Mouse (Mus musculus): ENCODE data around the gene Zhx3. TPM values are rescaled to one million over a fixed set of nuclear protein-coding genes. Genes with fewer than 3 reads are reported as not detected.

The Zhx3 gene
- polyA plus RNA-seq, 1 experiment from 2014 or later = 11.4 TPM

GRCm38 (mm10) chr2:160887284-160887683 lies 14.5 kb upstream of the Zhx3 start:
- WGBS = 2% methylated on average over 11 of the region's 11 CpGs
- Histone ChIP-seq H3K9ac (ENCODE audit: low read length) (peak overlapping the region; percentile 39), H3K4me1 (replicated peaks; ENCODE audit: control insufficient read depth, insufficient read depth, low read length) (0 out of 2 replicates have a peak, but pooled peaks cover 5% of the 10 kb centered on the region), H3K27ac (ENCODE audit: low read length) (no peak overlapping the region), H3K27me3 (ENCODE audit: control insufficient read depth, insufficient read depth, low read depth, low read length) (no peaks in the 10 kb centered on the region), H3K4me2 (ENCODE audit: low read depth, low read length) (peak overlapping the region; percentile 61), H3K9me3 (ENCODE audit: control insufficient read depth, low read length) (no peaks in the 10 kb centered on the region), H3K36me3 (ENCODE audit: control insufficient read depth, insufficient read depth, low read length) (no peaks in the 10 kb centered on the region), H3K4me3 (ENCODE audit: low read length) (peak overlapping the region; percentile 49)
- peak; percentile 84 for ATAC-seq (ENCODE audit: low read depth)

GRCm38 (mm10) chr2:160886221-160886620 lies 13.4 kb upstream of the Zhx3 start:
- no peaks in the 10 kb centered on the region for H3K27me3 ChIP-seq (ENCODE audit: control insufficient read depth, insufficient read depth, low read depth, low read length)
- H3K4me1 ChIP-seq (replicated peaks; ENCODE audit: control insufficient read depth, insufficient read depth, low read length) = 0 out of 2 replicates have a peak, but pooled peaks cover 5% of the 10 kb centered on the region
- no peak for ATAC-seq (ENCODE audit: low read depth)
- no peak overlapping the region for H3K4me3 ChIP-seq (ENCODE audit: low read length)
- H3K27ac ChIP-seq (ENCODE audit: low read length) = no peak overlapping the region
- H3K36me3 ChIP-seq (ENCODE audit: control insufficient read depth, insufficient read depth, low read length) = no peaks in the 10 kb centered on the region
- H3K4me2 ChIP-seq (ENCODE audit: low read depth, low read length) = no peak overlapping the region
- 73% methylated on average over 3 of the region's 3 CpGs for WGBS
- no peak overlapping the region for H3K9ac ChIP-seq (ENCODE audit: low read length)
- H3K9me3 ChIP-seq (ENCODE audit: control insufficient read depth, low read length) = no peaks in the 10 kb centered on the region

GRCm38 (mm10) chr2:160884830-160885229 lies 12.0 kb upstream of the Zhx3 start:
- WGBS = 22% methylated on average over 2 of the region's 2 CpGs
- no peak for ATAC-seq (ENCODE audit: low read depth)
- H3K27me3 ChIP-seq (ENCODE audit: control insufficient read depth, insufficient read depth, low read depth, low read length) = no peaks in the 10 kb centered on the region
- H3K4me2 ChIP-seq (ENCODE audit: low read depth, low read length) = no peak overlapping the region
- no peak overlapping the region for H3K4me3 ChIP-seq (ENCODE audit: low read length)
- H3K9ac ChIP-seq (ENCODE audit: low read length) = no peak overlapping the region
- no peaks in the 10 kb centered on the region for H3K36me3 ChIP-seq (ENCODE audit: control insufficient read depth, insufficient read depth, low read length)
- peaks cover 9% of the 10 kb centered on the region for H3K4me1 ChIP-seq (replicated peaks; ENCODE audit: control insufficient read depth, insufficient read depth, low read length)
- no peak overlapping the region for H3K27ac ChIP-seq (ENCODE audit: low read length)
- H3K9me3 ChIP-seq (ENCODE audit: control insufficient read depth, low read length) = no peaks in the 10 kb centered on the region

GRCm38 (mm10) chr2:160883912-160884311 lies 11.1 kb upstream of the Zhx3 start:
- no peak overlapping the region for H3K4me3 ChIP-seq (ENCODE audit: low read length)
- no peaks in the 10 kb centered on the region for H3K27me3 ChIP-seq (ENCODE audit: control insufficient read depth, insufficient read depth, low read depth, low read length)
- H3K27ac ChIP-seq (ENCODE audit: low read length) = no peak overlapping the region
- H3K36me3 ChIP-seq (ENCODE audit: control insufficient read depth, insufficient read depth, low read length) = no peaks in the 10 kb centered on the region
- no peaks in the 10 kb centered on the region for H3K9me3 ChIP-seq (ENCODE audit: control insufficient read depth, low read length)
- no peak overlapping the region for H3K4me2 ChIP-seq (ENCODE audit: low read depth, low read length)
- H3K4me1 ChIP-seq (replicated peaks; ENCODE audit: control insufficient read depth, insufficient read depth, low read length) = peaks cover 9% of the 10 kb centered on the region
- no peak overlapping the region for H3K9ac ChIP-seq (ENCODE audit: low read length)
- no peak for ATAC-seq (ENCODE audit: low read depth)
- 46% methylated on average over 4 of the region's 4 CpGs for WGBS

GRCm38 (mm10) chr2:160882436-160882835 lies 9.6 kb upstream of the Zhx3 start:
- Histone ChIP-seq H3K27me3 (ENCODE audit: control insufficient read depth, insufficient read depth, low read depth, low read length) (no peaks in the 10 kb centered on the region), H3K4me1 (replicated peaks; ENCODE audit: control insufficient read depth, insufficient read depth, low read length) (peaks cover 3% of the 10 kb centered on the region), H3K9me3 (ENCODE audit: control insufficient read depth, low read length) (no peaks in the 10 kb centered on the region), H3K36me3 (ENCODE audit: control insufficient read depth, insufficient read depth, low read length) (no peaks in the 10 kb centered on the region), H3K4me2 (ENCODE audit: low read depth, low read length) (no peak overlapping the region), H3K9ac (ENCODE audit: low read length) (no peak overlapping the region), H3K4me3 (ENCODE audit: low read length) (no peak overlapping the region), H3K27ac (ENCODE audit: low read length) (no peak overlapping the region)
- no peak for ATAC-seq (ENCODE audit: low read depth)
- WGBS = 67% methylated on average over 5 of the region's 5 CpGs

- Histone ChIP-seq H3K27ac (ENCODE audit: low read length) (no peak overlapping the region), H3K9ac (ENCODE audit: low read length) (no peak overlapping the region), H3K9me3 (ENCODE audit: control insufficient read depth, low read length) (no peaks in the 10 kb centered on the region), H3K4me1 (replicated peaks; ENCODE audit: control insufficient read depth, insufficient read depth, low read length) (peaks cover 3% of the 10 kb centered on the region), H3K4me2 (ENCODE audit: low read depth, low read length) (no peak overlapping the region), H3K4me3 (ENCODE audit: low read length) (no peak overlapping the region), H3K36me3 (ENCODE audit: control insufficient read depth, insufficient read depth, low read length) (no peaks in the 10 kb centered on the region), H3K27me3 (ENCODE audit: control insufficient read depth, insufficient read depth, low read depth, low read length) (no peaks in the 10 kb centered on the region)
- no peak for ATAC-seq (ENCODE audit: low read depth)
- WGBS = 48% methylated on average over 6 of the region's 6 CpGs
These were observed 8.8 kb upstream of the Zhx3 start for GRCm38 (mm10) chr2:160881462-160882101.

- Histone ChIP-seq H3K9ac (ENCODE audit: low read length) (no peak within 1 kb of the TSS), H3K4me2 (ENCODE audit: low read depth, low read length) (no peak within 1 kb of the TSS), H3K4me3 (ENCODE audit: low read length) (no peak within 1 kb of the TSS), H3K4me1 (replicated peaks; ENCODE audit: control insufficient read depth, insufficient read depth, low read length) (peaks cover 3% of the 10 kb centered on the region), H3K36me3 (ENCODE audit: control insufficient read depth, insufficient read depth, low read length) (no peaks in the 10 kb centered on the region), H3K9me3 (ENCODE audit: control insufficient read depth, low read length) (no peaks in the 10 kb centered on the region), H3K27me3 (ENCODE audit: control insufficient read depth, insufficient read depth, low read depth, low read length) (no peaks in the 10 kb centered on the region), H3K27ac (ENCODE audit: low read length) (no peak within 1 kb of the TSS)
- 41% methylated on average over 13 of the region's 13 CpGs for WGBS
- peak; percentile 82 for ATAC-seq (ENCODE audit: low read depth)
These were observed 7.8 kb upstream of the Zhx3 start, which contains the start of gene Lpin3 for GRCm38 (mm10) chr2:160880453-160881195. TSS of gene Lpin3 (plus strand) at chr2:160880670.

- no peaks in the 10 kb centered on the region for H3K27me3 ChIP-seq (ENCODE audit: control insufficient read depth, insufficient read depth, low read depth, low read length)
- WGBS = 87% methylated on average over 4 of the region's 4 CpGs
- peaks cover 9% of the 10 kb centered on the region for H3K4me1 ChIP-seq (replicated peaks; ENCODE audit: control insufficient read depth, insufficient read depth, low read length)
- no peaks in the 10 kb centered on the region for H3K36me3 ChIP-seq (ENCODE audit: control insufficient read depth, insufficient read depth, low read length)
- no peak overlapping the region for H3K27ac ChIP-seq (ENCODE audit: low read length)
- H3K4me3 ChIP-seq (ENCODE audit: low read length) = no peak overlapping the region
- no peaks in the 10 kb centered on the region for H3K9me3 ChIP-seq (ENCODE audit: control insufficient read depth, low read length)
- no peak overlapping the region for H3K9ac ChIP-seq (ENCODE audit: low read length)
- no peak for ATAC-seq (ENCODE audit: low read depth)
- no peak overlapping the region for H3K4me2 ChIP-seq (ENCODE audit: low read depth, low read length)
These were observed 3.3 kb upstream of the Zhx3 start for GRCm38 (mm10) chr2:160876115-160876514.

GRCm38 (mm10) chr2:160874231-160874877 lies 1.6 kb upstream of the Zhx3 start:
- H3K4me3 ChIP-seq (ENCODE audit: low read length) = no peak overlapping the region
- H3K36me3 ChIP-seq (ENCODE audit: control insufficient read depth, insufficient read depth, low read length) = no peaks in the 10 kb centered on the region
- no peak overlapping the region for H3K9ac ChIP-seq (ENCODE audit: low read length)
- H3K4me1 ChIP-seq (replicated peaks; ENCODE audit: control insufficient read depth, insufficient read depth, low read length) = peaks cover 6% of the 10 kb centered on the region
- no peak for ATAC-seq (ENCODE audit: low read depth)
- H3K4me2 ChIP-seq (ENCODE audit: low read depth, low read length) = no peak overlapping the region
- no peaks in the 10 kb centered on the region for H3K9me3 ChIP-seq (ENCODE audit: control insufficient read depth, low read length)
- no peaks in the 10 kb centered on the region for H3K27me3 ChIP-seq (ENCODE audit: control insufficient read depth, insufficient read depth, low read depth, low read length)
- no peak overlapping the region for H3K27ac ChIP-seq (ENCODE audit: low read length)
- WGBS = 62% methylated on average over 5 of the region's 5 CpGs
